Mouse (Mus musculus): ENCODE measurements around the gene Hdgfl3. TPM values are rescaled to one million over a fixed set of nuclear protein-coding genes. Genes with fewer than 3 reads are reported as not detected.

The Hdgfl3 gene
- polyA plus RNA-seq, 1 experiment from 2014 or later = 12.9 TPM

DNA sequence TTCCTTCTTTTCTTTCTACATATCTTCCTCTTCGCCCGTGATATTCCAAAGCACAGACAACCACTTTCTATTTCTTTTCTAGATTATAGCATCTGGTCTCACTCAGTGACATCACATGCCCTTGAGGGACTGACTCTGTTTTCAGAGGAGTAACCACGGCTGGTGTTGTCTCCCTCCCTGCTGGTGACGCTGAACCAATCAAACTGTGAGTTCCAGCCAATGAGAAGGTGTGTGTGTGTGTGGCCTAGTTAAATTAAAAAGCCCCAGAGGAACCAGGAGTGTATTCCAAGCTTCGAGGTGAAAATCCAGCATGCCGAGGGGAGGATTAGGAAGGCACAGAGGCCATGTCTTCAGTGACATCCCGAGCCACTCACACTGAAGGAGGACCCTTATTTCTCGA is 87.3 kb downstream of the Hdgfl3 start:
- Histone ChIP-seq H3K36me3 (ENCODE audit: insufficient read depth, low read length) (no peaks in the 10 kb centered on the region), H3K27ac (no peak overlapping the region), H3K9me3 (replicated peaks; ENCODE audit: low read length) (no peaks in the 10 kb centered on the region), H3K4me3 (replicated peaks; ENCODE audit: low read depth, low read length) (no peak overlapping the region), H3K4me2 (ENCODE audit: low read length) (no peak overlapping the region), H3K9ac (ENCODE audit: low read depth, low read length) (no peak overlapping the region), H3K4me1 (replicated peaks; ENCODE audit: insufficient read depth, low read length) (no peaks in the 10 kb centered on the region), H3K27me3 (ENCODE audit: insufficient read depth, low read length) (no peaks in the 10 kb centered on the region)
- WGBS = 43% methylated on average over 8 of the region's 8 CpGs
- TF ChIP-seq CTCF (IDR thresholded peaks at IDR 0.05; ENCODE audit: low read depth) = no peak
- ATAC-seq (replicated peaks; ENCODE audit: low FRiP score, low read depth) (no peak), DNase-seq (ENCODE audit: low spot score) (no peak)

DNA sequence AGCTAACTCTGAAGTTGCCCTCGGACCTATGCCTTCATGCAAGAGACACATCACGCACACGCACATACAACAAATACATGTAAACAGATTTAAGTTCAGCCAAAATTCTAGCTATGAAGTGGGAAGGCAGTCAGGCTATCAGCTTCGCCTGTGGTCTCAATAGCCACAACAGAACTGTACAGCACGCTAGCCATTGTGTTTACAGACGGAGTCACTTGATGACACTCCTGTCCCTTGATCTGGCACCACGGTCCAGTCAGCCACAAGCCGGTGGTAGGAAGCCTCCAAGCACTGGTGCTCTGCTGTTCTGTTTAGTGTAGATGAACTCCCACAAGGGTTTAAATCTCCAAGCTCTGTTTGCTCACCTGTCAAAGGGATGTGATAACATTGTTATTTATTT is 88.3 kb downstream of the Hdgfl3 start:
- WGBS = 73% methylated on average over 8 of the region's 8 CpGs
- no peak for TF ChIP-seq CTCF (IDR thresholded peaks at IDR 0.05; ENCODE audit: low read depth)
- DNase-seq (ENCODE audit: low spot score) (no peak), ATAC-seq (replicated peaks; ENCODE audit: low FRiP score, low read depth) (no peak)
- Histone ChIP-seq H3K4me1 (replicated peaks; ENCODE audit: insufficient read depth, low read length) (no peaks in the 10 kb centered on the region), H3K9me3 (replicated peaks; ENCODE audit: low read length) (no peaks in the 10 kb centered on the region), H3K4me3 (replicated peaks; ENCODE audit: low read depth, low read length) (no peak overlapping the region), H3K27ac (no peak overlapping the region), H3K36me3 (ENCODE audit: insufficient read depth, low read length) (no peaks in the 10 kb centered on the region), H3K4me2 (ENCODE audit: low read length) (no peak overlapping the region), H3K27me3 (ENCODE audit: insufficient read depth, low read length) (no peaks in the 10 kb centered on the region), H3K9ac (ENCODE audit: low read depth, low read length) (no peak overlapping the region)

DNA sequence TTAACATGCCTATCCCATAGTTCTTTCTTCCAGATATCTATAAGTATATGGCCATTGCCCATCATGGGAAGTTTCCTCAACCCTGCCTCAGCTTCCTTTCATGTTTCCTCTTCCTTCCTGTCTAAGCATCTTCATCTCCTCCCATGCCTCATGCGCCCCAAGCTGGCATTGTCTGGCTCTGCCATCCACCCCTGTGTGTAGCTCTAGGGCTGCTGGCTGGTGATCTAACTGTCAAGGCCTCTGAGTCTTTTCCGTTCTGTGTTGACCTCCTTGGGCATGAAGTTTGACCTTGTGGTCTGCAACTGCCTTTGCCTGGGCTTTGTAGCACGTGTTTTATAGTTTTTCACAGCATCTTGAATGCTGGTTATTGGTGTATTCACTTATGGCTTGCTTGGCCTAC is 89.0 kb downstream of the Hdgfl3 start:
- DNase-seq (ENCODE audit: low spot score) (no peak), ATAC-seq (replicated peaks; ENCODE audit: low FRiP score, low read depth) (no peak)
- H3K27me3 ChIP-seq (ENCODE audit: insufficient read depth, low read length) = no peaks in the 10 kb centered on the region
- no peak overlapping the region for H3K27ac ChIP-seq
- 68% methylated on average over 3 of the region's 3 CpGs for WGBS
- H3K9ac ChIP-seq (ENCODE audit: low read depth, low read length) = no peak overlapping the region
- H3K4me3 ChIP-seq (replicated peaks; ENCODE audit: low read depth, low read length) = no peak overlapping the region
- H3K9me3 ChIP-seq (replicated peaks; ENCODE audit: low read length) = no peaks in the 10 kb centered on the region
- H3K4me1 ChIP-seq (replicated peaks; ENCODE audit: insufficient read depth, low read length) = no peaks in the 10 kb centered on the region
- TF ChIP-seq CTCF (IDR thresholded peaks at IDR 0.05; ENCODE audit: low read depth) = no peak
- no peaks in the 10 kb centered on the region for H3K36me3 ChIP-seq (ENCODE audit: insufficient read depth, low read length)
- H3K4me2 ChIP-seq (ENCODE audit: low read length) = no peak overlapping the region

DNA sequence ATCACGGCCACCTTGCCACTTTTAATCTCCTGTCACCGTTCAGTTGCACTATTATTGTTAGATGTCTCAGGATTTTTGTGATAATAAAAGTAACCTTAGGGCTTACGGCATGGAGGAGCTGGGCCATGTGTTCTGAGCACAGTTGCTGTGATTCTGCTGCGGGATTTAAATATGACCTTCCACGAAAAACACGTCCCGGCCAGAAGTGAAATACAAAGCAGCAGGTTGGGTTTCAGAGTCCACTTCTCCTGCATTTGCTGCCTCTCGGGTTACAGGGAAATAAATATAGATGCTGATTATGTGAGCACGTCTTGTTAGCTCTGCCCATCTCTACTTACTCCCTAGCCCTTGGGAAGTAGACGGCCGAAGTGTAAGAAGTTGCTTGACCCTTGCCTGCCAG is 89.5 kb downstream of the Hdgfl3 start:
- no peak overlapping the region for H3K27ac ChIP-seq
- H3K4me2 ChIP-seq (ENCODE audit: low read length) = no peak overlapping the region
- H3K4me3 ChIP-seq (replicated peaks; ENCODE audit: low read depth, low read length) = no peak overlapping the region
- no peaks in the 10 kb centered on the region for H3K27me3 ChIP-seq (ENCODE audit: insufficient read depth, low read length)
- ATAC-seq (replicated peaks; ENCODE audit: low FRiP score, low read depth) = no peak
- WGBS = 54% methylated on average over 11 of the region's 11 CpGs
- H3K36me3 ChIP-seq (ENCODE audit: insufficient read depth, low read length) = no peaks in the 10 kb centered on the region
- no peak overlapping the region for H3K9ac ChIP-seq (ENCODE audit: low read depth, low read length)
- TF ChIP-seq CTCF (IDR thresholded peaks at IDR 0.05; ENCODE audit: low read depth) = no peak
- H3K4me1 ChIP-seq (replicated peaks; ENCODE audit: insufficient read depth, low read length) = no peaks in the 10 kb centered on the region
- no peaks in the 10 kb centered on the region for H3K9me3 ChIP-seq (replicated peaks; ENCODE audit: low read length)
- DNase-seq (ENCODE audit: low spot score) = no peak

DNA sequence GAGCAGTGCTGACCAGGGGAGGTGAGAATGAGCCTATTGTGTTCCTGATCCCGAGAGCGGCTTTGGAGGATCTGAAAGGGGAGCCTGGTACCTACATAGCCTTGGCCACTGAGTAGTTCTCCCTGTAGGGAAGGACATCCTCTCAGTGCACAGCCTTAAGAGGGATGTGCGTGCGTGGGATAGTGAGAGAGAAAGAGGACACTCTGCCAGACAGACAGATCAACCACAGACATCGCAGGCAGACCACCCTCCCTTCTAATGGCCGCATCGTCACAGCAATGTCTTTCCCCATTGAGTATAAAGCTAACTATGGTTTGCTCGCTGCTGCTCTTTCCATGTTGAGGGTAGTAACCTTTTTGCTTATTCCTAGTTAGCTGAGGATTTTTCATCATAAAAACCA is 90.4 kb downstream of the Hdgfl3 start:
- Histone ChIP-seq H3K4me2 (ENCODE audit: low read length) (no peak overlapping the region), H3K9me3 (replicated peaks; ENCODE audit: low read length) (no peaks in the 10 kb centered on the region), H3K27ac (no peak overlapping the region), H3K27me3 (ENCODE audit: insufficient read depth, low read length) (no peaks in the 10 kb centered on the region), H3K4me1 (replicated peaks; ENCODE audit: insufficient read depth, low read length) (no peaks in the 10 kb centered on the region), H3K9ac (ENCODE audit: low read depth, low read length) (no peak overlapping the region), H3K36me3 (ENCODE audit: insufficient read depth, low read length) (no peaks in the 10 kb centered on the region), H3K4me3 (replicated peaks; ENCODE audit: low read depth, low read length) (no peak overlapping the region)
- DNase-seq (ENCODE audit: low spot score) (no peak), ATAC-seq (replicated peaks; ENCODE audit: low FRiP score, low read depth) (no peak)
- no peak for TF ChIP-seq CTCF (IDR thresholded peaks at IDR 0.05; ENCODE audit: low read depth)
- 85% methylated on average over 8 of the region's 8 CpGs for WGBS

DNA sequence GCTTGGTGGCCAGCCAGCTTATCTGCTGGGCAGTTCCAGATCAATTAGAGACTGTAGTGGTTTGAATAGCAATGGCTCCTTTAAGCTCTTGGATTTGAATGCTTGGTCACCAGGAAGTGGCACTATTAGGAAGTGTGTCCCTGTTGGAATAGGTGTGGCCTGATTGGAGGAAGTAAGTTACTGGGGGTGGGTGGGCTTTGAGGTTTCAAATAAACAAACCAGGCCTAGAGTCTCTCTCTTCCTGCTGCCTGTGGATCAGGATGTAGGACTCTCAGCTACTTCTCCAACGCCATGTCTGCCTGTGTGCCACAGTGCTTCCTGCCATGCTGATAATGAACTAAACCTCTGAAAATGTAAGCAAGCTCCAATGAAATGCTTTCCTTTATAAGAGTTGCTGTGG is 91.3 kb downstream of the Hdgfl3 start:
- ATAC-seq (replicated peaks; ENCODE audit: low FRiP score, low read depth) = no peak
- no peak for DNase-seq (ENCODE audit: low spot score)
- H3K36me3 ChIP-seq (ENCODE audit: insufficient read depth, low read length) = no peaks in the 10 kb centered on the region
- no peak overlapping the region for H3K4me2 ChIP-seq (ENCODE audit: low read length)
- H3K27me3 ChIP-seq (ENCODE audit: insufficient read depth, low read length) = no peaks in the 10 kb centered on the region
- H3K9me3 ChIP-seq (replicated peaks; ENCODE audit: low read length) = no peaks in the 10 kb centered on the region
- no peak overlapping the region for H3K9ac ChIP-seq (ENCODE audit: low read depth, low read length)
- H3K4me1 ChIP-seq (replicated peaks; ENCODE audit: insufficient read depth, low read length) = no peaks in the 10 kb centered on the region
- H3K4me3 ChIP-seq (replicated peaks; ENCODE audit: low read depth, low read length) = no peak overlapping the region
- H3K27ac ChIP-seq = no peak overlapping the region
- WGBS = 68% methylated on average over 1 of the region's 1 CpGs
- no peak for TF ChIP-seq CTCF (IDR thresholded peaks at IDR 0.05; ENCODE audit: low read depth)

DNA sequence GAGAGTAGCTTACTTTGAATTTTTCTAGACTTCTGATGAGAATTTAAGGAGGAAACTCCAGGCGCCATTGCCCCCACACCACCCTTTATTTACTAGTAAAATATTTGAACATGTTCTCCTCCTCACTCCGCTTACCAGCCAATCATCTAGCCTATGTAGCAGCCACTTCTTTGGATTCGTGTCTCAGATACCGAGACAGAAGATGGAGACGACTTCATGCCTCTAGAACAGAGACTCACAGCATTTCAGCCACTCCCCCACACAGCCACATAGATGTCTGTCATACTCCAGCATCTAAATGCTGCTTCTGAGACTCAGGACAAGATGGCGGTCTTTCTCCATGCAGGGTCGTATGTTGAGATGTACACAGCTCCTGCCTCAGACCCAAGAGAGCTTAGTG is 92.1 kb downstream of the Hdgfl3 start:
- Histone ChIP-seq H3K27me3 (ENCODE audit: insufficient read depth, low read length) (no peaks in the 10 kb centered on the region), H3K4me1 (replicated peaks; ENCODE audit: insufficient read depth, low read length) (no peaks in the 10 kb centered on the region), H3K27ac (no peak overlapping the region), H3K9ac (ENCODE audit: low read depth, low read length) (no peak overlapping the region), H3K36me3 (ENCODE audit: insufficient read depth, low read length) (no peaks in the 10 kb centered on the region), H3K9me3 (replicated peaks; ENCODE audit: low read length) (no peaks in the 10 kb centered on the region), H3K4me3 (replicated peaks; ENCODE audit: low read depth, low read length) (no peak overlapping the region), H3K4me2 (ENCODE audit: low read length) (no peak overlapping the region)
- no peak for DNase-seq (ENCODE audit: low spot score)
- 83% methylated on average over 7 of the region's 7 CpGs for WGBS
- no peak for ATAC-seq (replicated peaks; ENCODE audit: low FRiP score, low read depth)
- TF ChIP-seq CTCF (IDR thresholded peaks at IDR 0.05; ENCODE audit: low read depth) = no peak

All from kidney, postnatal 0 days (tissue).